Mouse (Mus musculus) monocyte, adult 5-6 weeks (primary cell): Measurements from ENCODE around the gene Foxl1. TPM values are rescaled to one million over a fixed set of nuclear protein-coding genes. Genes with fewer than 3 reads are reported as not detected.

Source experiments
- total RNA-seq: library from RNA; stranded (forward); fragments of 200-1000, 200-491, 200-594 nt; gene quantifications from 3 replicates; pipeline ENCODE4 v1.2.3, GENCODE M21; 2017

Gene Foxl1
- total RNA-seq, 1 experiment from 2014 or later, result 0.29 TPM

Other genes with a start within 250 kb of the Foxl1 start
- 0.53 TPM in 1 of 3 replicates, not detected in the others for gene Foxf1, start 43.6 kb upstream of the Foxl1 start, total RNA-seq
- 11.7 to 18.2 TPM (median 13.1 TPM) in 3 replicates for gene Mthfsd, start 19.5 kb upstream of the Foxl1 start, total RNA-seq
- gene Foxc2, start 11.8 kb upstream of the Foxl1 start, total RNA-seq, result not detected in 3 replicates